Mouse (Mus musculus): ENCODE measurements at regions not wholly inside any gene's neighbourhood (a gene's known extent, or its start where the extent isn't known, plus 50 kb on each side); places are given as distances from the start of the nearest gene placed in this dataset.
"Not testable (repeated sequence)": the region's sequence is repeated elsewhere in the genome, so short reads cannot be mapped to it uniquely, and the experiment has no call there.

- DNase-seq = no peak
Measured at GRCm38 (mm10) chr5:40901742-40902141, 806.2 kb downstream of the Rab28 start.

DNA sequence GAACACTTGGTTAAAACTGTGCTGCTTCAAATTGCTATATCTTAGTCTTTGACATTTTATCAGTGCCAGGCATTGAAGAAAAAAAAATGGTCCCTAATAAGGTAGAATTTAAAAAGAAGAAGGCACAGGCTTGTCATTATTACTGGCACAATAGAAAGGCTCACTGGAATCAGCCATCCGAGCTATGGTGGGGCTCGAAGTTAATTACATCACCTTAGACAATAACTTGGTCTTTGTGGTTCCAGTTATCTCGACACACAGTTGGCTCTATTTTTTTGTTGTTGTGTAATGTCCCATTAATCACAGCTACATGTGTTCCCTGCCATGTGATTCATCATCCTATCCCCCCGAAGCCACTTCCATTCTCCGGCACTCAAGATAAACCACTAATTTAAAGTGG is 825.1 kb downstream of the Rab28 start:
- DNase-seq = no peak

DNA sequence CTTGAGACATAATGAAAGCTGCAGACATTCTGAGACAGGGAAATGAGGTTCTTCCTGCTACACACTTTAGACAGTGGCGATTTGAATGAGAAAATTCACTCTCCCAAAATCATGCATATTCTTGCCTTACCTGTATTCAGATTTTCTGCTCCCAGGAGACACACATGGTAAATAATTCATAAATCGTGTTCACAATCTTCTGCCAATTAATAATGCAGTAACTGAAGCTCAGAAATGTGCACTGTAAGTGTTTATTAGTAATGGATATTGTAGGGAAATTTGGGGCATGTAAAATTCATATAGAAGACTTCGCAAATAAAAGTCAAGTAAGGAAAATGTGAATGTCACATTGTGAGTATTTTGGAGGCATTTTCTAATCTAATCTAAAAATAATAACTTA is 830.2 kb downstream of the Rab28 start:
- DNase-seq = no peak

GRCm38 (mm10) chr5:40862349-40862748 is 845.6 kb downstream of the Rab28 start:
- DNase-seq = not testable (repeated sequence)
